Mouse (Mus musculus) testis, adult 2 months (tissue): ENCODE measurements around the gene Stat2.

Experiments
- CTCF ChIP-seq: fragments of 200-500 bp; IDR thresholded peaks from 2 replicates; pipeline ENCODE4 v1.5.1; 2012; ENCODE audit warnings: low read depth, mild to moderate bottlenecking, inconsistent platforms, low read length, moderate library complexity; ENCODE audit not compliant: control insufficient read depth, insufficient read depth, insufficient replicate concordance
- POLR2A ChIP-seq: fragments of 200-500 bp; IDR thresholded peaks from 2 replicates; pipeline ENCODE4 v1.6.1; 2012; ENCODE audit warnings: low read depth, mild to moderate bottlenecking, inconsistent platforms, low read length, moderate library complexity; ENCODE audit not compliant: control insufficient read depth

DNA sequence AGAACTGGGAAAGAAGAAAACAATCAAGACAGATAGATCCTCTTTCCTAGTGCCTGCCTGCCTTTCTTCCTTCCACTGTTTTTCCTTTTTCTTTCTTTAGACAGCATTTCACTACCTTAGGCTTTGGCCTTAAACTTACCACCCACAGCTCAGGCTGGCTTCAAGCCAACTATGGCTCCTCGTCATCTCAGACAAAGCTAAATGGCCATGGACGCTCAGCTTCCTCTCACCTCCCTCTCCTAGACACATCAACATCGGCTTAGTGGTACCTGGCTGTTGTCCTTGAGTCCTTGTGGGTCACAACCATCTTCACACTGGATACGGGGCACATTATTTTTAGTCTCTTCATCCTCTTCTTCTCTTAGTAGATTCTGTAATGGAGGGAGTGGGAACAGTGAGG lies 26.9 kb downstream of the Stat2 start:
- TF ChIP-seq CTCF: no peak
- TF ChIP-seq POLR2A: no peak
